Mouse (Mus musculus): ENCODE data around the gene Fam57b.

DNA sequence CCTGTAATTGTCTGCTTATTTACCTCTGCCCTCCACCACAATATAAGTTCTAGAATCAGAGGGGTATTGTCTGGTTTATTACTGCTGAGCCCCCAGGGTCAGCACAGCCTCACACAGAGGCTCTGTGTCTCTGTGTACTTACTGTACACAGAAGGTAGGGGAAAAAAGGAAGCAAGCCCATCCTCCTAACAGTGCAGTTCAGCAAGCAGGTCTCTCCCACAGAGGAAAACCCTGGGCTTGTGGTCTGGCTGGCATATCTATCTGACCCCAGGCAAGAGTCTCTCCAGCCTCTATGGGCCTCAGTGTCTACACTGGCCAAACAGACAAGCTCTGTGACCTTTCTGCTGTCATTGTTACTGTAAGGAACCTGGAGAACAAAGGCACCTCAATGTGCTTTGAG, 6.3 kb downstream of the Fam57b start:
- TF ChIP-seq CTCF (IDR thresholded peaks at IDR 0.05; ENCODE audit: control insufficient read depth, insufficient read depth, low read length) = no peak
- no peak for TF ChIP-seq POLR2A (IDR thresholded peaks at IDR 0.05; ENCODE audit: borderline replicate concordance, control insufficient read depth, low read depth, low read length)
